Mouse (Mus musculus) retina, postnatal 1 day (tissue): ENCODE measurements around the gene Serpinb1a.

Experiments used
- DNase-seq: peaks from one replicate; pipeline ENCODE4 v3.0.0-alpha.2; 2012

Gene Serpinb1a

GRCm38 (mm10) chr13:32794619-32795018, 56.4 kb downstream of the Serpinb1a start:
- no peak for DNase-seq
